ENCODE assay signal across 8 mouse cellular contexts in the genomic region with DNA sequence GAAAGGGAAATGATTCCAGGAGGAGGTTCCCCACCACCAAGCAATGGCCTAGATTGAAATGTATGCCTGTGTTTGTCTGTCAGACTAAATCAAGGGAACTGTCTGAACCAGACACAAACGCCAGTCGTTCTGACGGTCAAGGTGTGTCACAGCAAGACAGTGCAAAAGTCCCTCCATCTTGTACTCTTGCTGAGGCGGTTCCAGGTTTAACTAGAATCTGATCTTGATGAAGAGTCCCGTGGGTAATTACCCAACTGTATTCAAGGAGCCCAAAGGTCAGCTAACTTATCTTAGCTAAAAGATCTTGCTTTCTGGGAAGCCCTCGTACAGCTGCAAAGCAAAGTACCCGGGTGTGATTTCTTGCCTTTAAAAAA. TPM values are rescaled to one million over a fixed set of nuclear protein-coding genes. Genes with fewer than 3 reads are reported as not detected.
A peak's percentile ranks its signal among the peaks of the same experiment; 100 is the strongest.
DNase-seq lines count a peak whose midpoint lies in the region; ATAC-seq and TF ChIP-seq lines count a peak whose summit lies in the region.

No protein-coding gene starts in this region.

- TF ChIP-seq CTCF in kidney, adult 2 months (conservative IDR thresholded peaks at IDR 0.05; ENCODE audit: insufficient read depth, insufficient read length, low read depth, low read length): no peak

- ATAC-seq in hindbrain, embryonic 15.5 days (ENCODE audit: low FRiP score, low read depth): peak; percentile 42; the same call in 1 of the 2 replicates
- no peak for ATAC-seq in midbrain, embryonic 14.5 days (ENCODE audit: low FRiP score, low TSS enrichment)
- ATAC-seq in granulocyte monocyte progenitor cell, adult 5-6 weeks (replicated peaks; ENCODE audit: poor library complexity, severe bottlenecking): no peak

- 62% methylated on average over 7 of the region's 7 CpGs for WGBS in kidney, adult 2 months
- 84% methylated on average over 7 of the region's 7 CpGs for WGBS in hindbrain, embryonic 15.5 days
- 87% methylated on average over 7 of the region's 7 CpGs for WGBS in midbrain, embryonic 14.5 days

- no peak overlapping the region for H3K27ac ChIP-seq in kidney, adult 2 months (ENCODE audit: insufficient read depth, low read depth, low read length)
- H3K27ac ChIP-seq in brown adipose tissue, adult 24 weeks (replicated peaks; ENCODE audit: low read depth, low read length): 0 out of 2 replicates have a peak overlapping the region, but pooled peaks have one; percentile 14
- no peak overlapping the region for H3K27ac ChIP-seq in hindbrain, embryonic 15.5 days (replicated peaks)
- H3K27ac ChIP-seq in midbrain, embryonic 14.5 days (replicated peaks; ENCODE audit: low read depth, low read length): no peak overlapping the region

- H3K36me3 ChIP-seq in kidney, adult 2 months (ENCODE audit: control insufficient read depth, insufficient read depth, low read length): peaks cover 8% of the 10 kb centered on the region
- peaks cover 28% of the 10 kb centered on the region for H3K36me3 ChIP-seq in hindbrain, embryonic 15.5 days
- peaks cover 30% of the 10 kb centered on the region for H3K36me3 ChIP-seq in midbrain, embryonic 14.5 days (ENCODE audit: control insufficient read depth, insufficient read depth, low read length)

- no peak for DNase-seq in kidney, adult 2 months
- no peak for DNase-seq in kidney, adult 18-20 months
- DNase-seq in midbrain, embryonic 14.5 days: no peak
- no peak for DNase-seq in adrenal gland, postnatal 10 days
- DNase-seq in urinary bladder, postnatal 36 days (ENCODE audit: low spot score in 2 of 2): no peak

- H3K4me2 ChIP-seq in hindbrain, embryonic 15.5 days: peak overlapping the region; percentile 91
- peak overlapping the region; percentile 92 for H3K4me2 ChIP-seq in midbrain, embryonic 14.5 days (ENCODE audit: low read length)

- H3K9ac ChIP-seq in hindbrain, embryonic 15.5 days: peak overlapping the region; percentile 62; the same call in 1 of the 2 replicates
- peak overlapping the region; percentile 69 for H3K9ac ChIP-seq in midbrain, embryonic 14.5 days (replicated peaks; ENCODE audit: low read length)

- no peak for TF ChIP-seq POLR2A in kidney, adult 2 months (IDR thresholded peaks at IDR 0.05; ENCODE audit: low read depth, low read length)

- peaks cover 9% of the 10 kb centered on the region; the same call in 1 of the 2 replicates for H3K4me1 ChIP-seq in kidney, adult 2 months (ENCODE audit: control insufficient read depth, insufficient read depth, low read length)
- H3K4me1 ChIP-seq in brown adipose tissue, adult 24 weeks (ENCODE audit: control insufficient read depth, insufficient read depth, insufficient read length, low read length): peaks cover 5% of the 10 kb centered on the region; the same call in 1 of the 2 replicates
- H3K4me1 ChIP-seq in hindbrain, embryonic 15.5 days (replicated peaks): peaks cover 9% of the 10 kb centered on the region; the same call in 1 of the 2 replicates
- peaks cover 4% of the 10 kb centered on the region; the same call in 1 of the 2 replicates for H3K4me1 ChIP-seq in midbrain, embryonic 14.5 days (ENCODE audit: control insufficient read depth, insufficient read depth, low read length)

- no peaks in the 10 kb centered on the region for H3K9me3 ChIP-seq in hindbrain, embryonic 15.5 days
- peaks cover 10% of the 10 kb centered on the region for H3K9me3 ChIP-seq in midbrain, embryonic 14.5 days (ENCODE audit: control insufficient read depth, low read length)

- H3K27me3 ChIP-seq in kidney, adult 2 months (replicated peaks; ENCODE audit: control insufficient read depth, insufficient read depth, low read length): no peaks in the 10 kb centered on the region
- no peaks in the 10 kb centered on the region for H3K27me3 ChIP-seq in hindbrain, embryonic 15.5 days
- no peaks in the 10 kb centered on the region for H3K27me3 ChIP-seq in midbrain, embryonic 14.5 days (ENCODE audit: control insufficient read depth, insufficient read depth, low read length)

- H3K4me3 ChIP-seq in kidney, adult 2 months (ENCODE audit: insufficient read depth, low read depth, low read length): peak overlapping the region; percentile 65
- H3K4me3 ChIP-seq in brown adipose tissue, adult 24 weeks (ENCODE audit: insufficient read depth, low read depth, low read length): peak overlapping the region; percentile 79
- H3K4me3 ChIP-seq in hindbrain, embryonic 15.5 days: peak overlapping the region; percentile 57
- H3K4me3 ChIP-seq in midbrain, embryonic 14.5 days (replicated peaks; ENCODE audit: low read depth, low read length): peak overlapping the region; percentile 71

RNA-seq across cellular contexts. Expression of a gene that starts 0.5 kb away (rescaled TPM):
- polyA plus RNA-seq in kidney, adult 2 months (2012; rRNA removed): 25.2 and 33.8 TPM in 2 replicates
- 30.3 and 32.8 TPM in 2 replicates for polyA plus RNA-seq in brown adipose tissue, adult 24 weeks (2012; ENCODE audit: insufficient read depth, insufficient read length, missing spikeins)
- 21.6 and 22.7 TPM in 2 replicates for polyA plus RNA-seq in hindbrain, embryonic 15.5 days (2015; fragmentation: Nextera tagmentation; extraction: Ambion mirVana)
- 21.0 and 22.9 TPM in 2 replicates for polyA plus RNA-seq in midbrain, embryonic 14.5 days (2014; fragmentation: Nextera tagmentation; extraction: Ambion mirVana)
- total RNA-seq in adrenal gland, postnatal 10 days (2021): 10 to 100 TPM; 26.6 to 27.2 TPM
- total RNA-seq in granulocyte monocyte progenitor cell, adult 5-6 weeks (2014; fragmentation: Nextera tagmentation): 12.2 and 17.8 TPM in 2 replicates
- 10.6 and 16.6 TPM in 2 replicates for total RNA-seq in granulocyte monocyte progenitor cell, adult 5-6 weeks (2017)

RNA-seq across cellular contexts. Expression of a gene that starts 16.5 kb away (rescaled TPM):
- 7.1 and 9.0 TPM in 2 replicates for polyA plus RNA-seq in kidney, adult 2 months (2012; rRNA removed)
- polyA plus RNA-seq in brown adipose tissue, adult 24 weeks (2012; ENCODE audit: insufficient read depth, insufficient read length, missing spikeins): 16.1 and 25.2 TPM in 2 replicates
- polyA plus RNA-seq in hindbrain, embryonic 15.5 days (2015; fragmentation: Nextera tagmentation; extraction: Ambion mirVana): 21.8 and 21.9 TPM in 2 replicates
- polyA plus RNA-seq in midbrain, embryonic 14.5 days (2014; fragmentation: Nextera tagmentation; extraction: Ambion mirVana): 24.6 and 26.0 TPM in 2 replicates
- 10 to 100 TPM; 15.2 to 19.8 TPM for total RNA-seq in adrenal gland, postnatal 10 days (2021)
- 34.7 and 36.1 TPM in 2 replicates for total RNA-seq in granulocyte monocyte progenitor cell, adult 5-6 weeks (2014; fragmentation: Nextera tagmentation)
- 20.0 and 22.8 TPM in 2 replicates for total RNA-seq in granulocyte monocyte progenitor cell, adult 5-6 weeks (2017)

RNA-seq across cellular contexts. Expression of a gene that starts 17.6 kb away (rescaled TPM):
- polyA plus RNA-seq in kidney, adult 2 months (2012; rRNA removed): 175 and 211 TPM in 2 replicates
- polyA plus RNA-seq in brown adipose tissue, adult 24 weeks (2012; ENCODE audit: insufficient read depth, insufficient read length, missing spikeins): 379 and 394 TPM in 2 replicates
- 1,232 and 1,269 TPM in 2 replicates for polyA plus RNA-seq in hindbrain, embryonic 15.5 days (2015; fragmentation: Nextera tagmentation; extraction: Ambion mirVana)
- polyA plus RNA-seq in midbrain, embryonic 14.5 days (2014; fragmentation: Nextera tagmentation; extraction: Ambion mirVana): 1,214 and 1,754 TPM in 2 replicates
- total RNA-seq in adrenal gland, postnatal 10 days (2021): 100 to 1,000 TPM; 858 to 894 TPM
- 748 and 806 TPM in 2 replicates for total RNA-seq in granulocyte monocyte progenitor cell, adult 5-6 weeks (2014; fragmentation: Nextera tagmentation)
- total RNA-seq in granulocyte monocyte progenitor cell, adult 5-6 weeks (2017): 1,667 and 2,102 TPM in 2 replicates

RNA-seq across cellular contexts. Expression of a gene that starts 26.6 kb away (rescaled TPM):
- 0.22 and 0.31 TPM in 2 replicates for polyA plus RNA-seq in kidney, adult 2 months (2012; rRNA removed)
- polyA plus RNA-seq in brown adipose tissue, adult 24 weeks (2012; ENCODE audit: insufficient read depth, insufficient read length, missing spikeins): 0.32 TPM in 1 of 2 replicates, not detected in the other
- 1.6 and 2.0 TPM in 2 replicates for polyA plus RNA-seq in hindbrain, embryonic 15.5 days (2015; fragmentation: Nextera tagmentation; extraction: Ambion mirVana)
- 1.3 and 2.3 TPM in 2 replicates for polyA plus RNA-seq in midbrain, embryonic 14.5 days (2014; fragmentation: Nextera tagmentation; extraction: Ambion mirVana)
- total RNA-seq in adrenal gland, postnatal 10 days (2021): 1 to 10 TPM; 1.3 to 1.5 TPM
- total RNA-seq in granulocyte monocyte progenitor cell, adult 5-6 weeks (2014; fragmentation: Nextera tagmentation): not detected in 2 replicates
- total RNA-seq in granulocyte monocyte progenitor cell, adult 5-6 weeks (2017): not detected in 2 replicates
